Mouse (Mus musculus) forebrain, embryonic 12.5 days (tissue): ENCODE measurements at regions not wholly inside any gene's neighbourhood (a gene's known extent, or its start where the extent isn't known, plus 50 kb on each side); places are given as distances from the start of the nearest gene placed in this dataset.

Experiments used
- ATAC-seq: fragments of 200-750 bp; cut with Nextera tagmentation; 2 replicates; pipeline ENCODE4 v1.8.0; 2017; ENCODE audit warnings: moderate TSS enrichment; ENCODE audit not compliant: low FRiP score
- H3K27ac ChIP-seq: fragments of 300-500 bp; sonication (generic); 2 replicates; pipeline ENCODE4 v1.5.1; 2016; ENCODE audit warnings: mild to moderate bottlenecking
- H3K27me3 ChIP-seq: fragments of 300-500 bp; sonication (generic); 2 replicates; pipeline ENCODE4 v1.6.1; 2016; ENCODE audit warnings: mild to moderate bottlenecking
- H3K36me3 ChIP-seq: fragments of 300-500 bp; sonication (generic); replicated peaks from 2 replicates; pipeline ENCODE4 v1.6.1; 2016; ENCODE audit warnings: mild to moderate bottlenecking
- H3K4me1 ChIP-seq: fragments of 300-500 bp; sonication (generic); 2 replicates; pipeline ENCODE4 v1.6.1; 2016
- H3K4me2 ChIP-seq: fragments of 300-500 bp; sonication (generic); 2 replicates; pipeline ENCODE4 v1.6.1; 2016; ENCODE audit warnings: mild to moderate bottlenecking, moderate library complexity
- H3K4me3 ChIP-seq: fragments of 300-500 bp; sonication (generic); replicated peaks from 2 replicates; pipeline ENCODE4 v1.5.1; 2016; ENCODE audit warnings: mild to moderate bottlenecking
- H3K9ac ChIP-seq: fragments of 300-500 bp; sonication (generic); 2 replicates; pipeline ENCODE4 v1.6.1; 2016; ENCODE audit warnings: mild to moderate bottlenecking
- H3K9me3 ChIP-seq: fragments of 300-500 bp; sonication (generic); 2 replicates; pipeline ENCODE4 v1.6.1; 2016
- WGBS: fragments of 180-500 bp; shearing (Covaris S2); methylation state at CpG from one replicate; pipeline ENCODE4 v1.1.7; 2016; 5-methylcytosine and 5-hydroxymethylcytosine counted together

DNA sequence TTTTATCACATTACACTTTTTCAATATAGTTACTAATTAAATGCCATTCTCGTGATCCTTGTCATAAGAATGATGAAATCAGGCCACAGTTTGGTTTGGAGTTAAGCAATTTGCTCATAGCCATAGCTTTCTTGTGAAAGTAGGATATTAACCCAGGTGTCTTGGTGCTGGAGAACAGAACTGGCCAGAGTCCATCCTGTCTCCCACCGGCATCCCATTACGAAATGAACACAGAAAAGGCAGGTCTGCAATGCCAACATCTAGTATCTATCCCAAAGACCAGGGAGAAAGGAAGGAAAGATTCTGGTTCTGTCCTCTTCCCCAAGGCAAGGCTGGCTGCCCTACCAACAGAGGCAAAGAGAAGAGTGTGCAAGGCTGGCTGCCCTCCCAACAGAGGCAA lies 61.6 kb upstream of the Avpr1a start:
- no peaks in the 10 kb centered on the region for H3K36me3 ChIP-seq
- no peak overlapping the region for H3K4me2 ChIP-seq
- ATAC-seq, result no peak
- H3K4me3 ChIP-seq, result no peak overlapping the region
- 89% methylated on average over 3 of the region's 3 CpGs for WGBS
- no peaks in the 10 kb centered on the region for H3K27me3 ChIP-seq
- no peaks in the 10 kb centered on the region for H3K4me1 ChIP-seq
- H3K9ac ChIP-seq, result no peak overlapping the region
- no peaks in the 10 kb centered on the region for H3K9me3 ChIP-seq
- no peak overlapping the region for H3K27ac ChIP-seq

DNA sequence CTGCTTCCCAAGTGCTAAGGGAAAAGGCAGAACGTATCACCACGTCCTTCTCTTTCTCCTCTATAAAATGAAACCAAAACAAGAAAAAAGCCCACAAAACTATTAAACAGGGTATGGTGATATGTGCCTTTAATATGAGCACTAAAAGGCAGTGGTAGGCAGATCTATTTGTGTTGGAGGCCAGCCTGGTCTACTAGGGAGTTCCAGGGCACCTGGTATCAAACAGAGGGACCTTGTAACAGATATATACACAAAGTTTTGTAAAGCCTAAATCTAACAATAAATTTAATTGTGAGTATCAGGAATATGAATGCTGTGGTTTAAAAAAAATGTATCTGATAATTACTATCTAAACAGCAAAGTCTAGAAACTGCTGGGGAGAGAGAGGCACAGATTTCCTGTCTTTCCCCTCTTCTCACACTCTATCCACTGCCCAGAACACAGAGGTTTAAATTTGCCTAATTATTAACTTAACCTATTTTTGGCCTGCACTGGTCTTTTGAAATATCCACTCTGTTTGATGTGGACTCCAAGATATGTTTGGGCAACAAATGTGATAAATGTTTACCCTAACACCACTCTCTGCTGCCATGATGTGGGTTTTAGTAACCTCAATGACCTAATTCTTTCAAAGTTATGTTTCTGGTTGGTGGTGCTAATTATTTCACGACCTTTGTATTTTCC lies 68.5 kb upstream of the Avpr1a start:
- H3K27me3 ChIP-seq, result no peaks in the 10 kb centered on the region
- no peak for ATAC-seq
- no peaks in the 10 kb centered on the region for H3K4me1 ChIP-seq
- H3K27ac ChIP-seq, result no peak overlapping the region
- no peak overlapping the region for H3K4me3 ChIP-seq
- H3K9me3 ChIP-seq, result no peaks in the 10 kb centered on the region
- no peak overlapping the region for H3K9ac ChIP-seq
- 81% methylated on average over 3 of the region's 3 CpGs for WGBS
- no peak overlapping the region for H3K4me2 ChIP-seq
- H3K36me3 ChIP-seq, result no peaks in the 10 kb centered on the region

DNA sequence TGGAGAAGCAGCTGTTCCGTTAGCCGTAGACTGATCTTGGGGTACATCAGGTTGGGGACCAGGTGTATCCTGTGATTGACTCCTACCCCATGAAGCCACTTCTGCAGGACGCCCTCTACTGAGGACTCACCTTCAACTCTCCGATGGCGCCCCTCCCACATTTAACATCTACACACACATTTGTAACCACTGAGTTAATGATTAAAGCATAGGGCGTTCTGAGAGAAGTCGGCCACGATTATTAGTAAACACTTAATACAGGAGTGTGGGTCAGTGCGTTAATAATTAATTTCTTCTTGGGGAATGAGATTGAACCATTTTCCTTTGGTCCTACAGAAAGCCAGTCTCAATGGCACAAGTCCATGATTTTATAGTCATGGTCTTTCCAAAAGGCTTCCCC lies 105.0 kb upstream of the Avpr1a start:
- ATAC-seq, result no peak
- H3K27ac ChIP-seq, result no peak overlapping the region
- no peak overlapping the region for H3K4me2 ChIP-seq
- no peaks in the 10 kb centered on the region for H3K9me3 ChIP-seq
- no peaks in the 10 kb centered on the region for H3K27me3 ChIP-seq
- no peaks in the 10 kb centered on the region for H3K36me3 ChIP-seq
- no peak overlapping the region for H3K9ac ChIP-seq
- H3K4me3 ChIP-seq, result no peak overlapping the region
- H3K4me1 ChIP-seq, result no peaks in the 10 kb centered on the region
- WGBS, result 96% methylated on average over 9 of the region's 9 CpGs

DNA sequence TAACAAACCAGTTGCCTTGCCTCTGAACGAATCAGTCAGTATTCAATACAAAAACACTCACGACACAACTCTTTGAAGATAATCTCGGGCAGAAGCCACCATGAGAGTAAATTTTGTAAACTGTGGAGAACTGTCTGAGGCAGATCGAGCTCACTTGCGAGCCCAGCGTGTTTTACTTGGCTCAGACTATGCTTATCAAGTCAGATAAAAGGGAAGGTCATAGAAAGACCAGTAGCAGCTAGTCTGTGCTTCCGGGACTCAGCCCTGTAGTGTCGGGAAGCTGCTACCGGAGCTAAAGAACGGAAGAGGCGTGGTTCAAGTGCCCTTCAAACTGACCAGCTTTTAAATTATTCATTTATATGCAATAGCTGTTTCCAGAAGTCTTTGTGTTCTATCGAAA lies 105.9 kb upstream of the Avpr1a start:
- Histone ChIP-seq H3K4me1 (no peaks in the 10 kb centered on the region), H3K4me2 (no peak overlapping the region), H3K27me3 (no peaks in the 10 kb centered on the region), H3K9me3 (no peaks in the 10 kb centered on the region), H3K9ac (no peak overlapping the region), H3K36me3 (no peaks in the 10 kb centered on the region), H3K27ac (no peak overlapping the region), H3K4me3 (no peak overlapping the region)
- ATAC-seq, result no peak
- WGBS, result 83% methylated on average over 12 of the region's 12 CpGs

DNA sequence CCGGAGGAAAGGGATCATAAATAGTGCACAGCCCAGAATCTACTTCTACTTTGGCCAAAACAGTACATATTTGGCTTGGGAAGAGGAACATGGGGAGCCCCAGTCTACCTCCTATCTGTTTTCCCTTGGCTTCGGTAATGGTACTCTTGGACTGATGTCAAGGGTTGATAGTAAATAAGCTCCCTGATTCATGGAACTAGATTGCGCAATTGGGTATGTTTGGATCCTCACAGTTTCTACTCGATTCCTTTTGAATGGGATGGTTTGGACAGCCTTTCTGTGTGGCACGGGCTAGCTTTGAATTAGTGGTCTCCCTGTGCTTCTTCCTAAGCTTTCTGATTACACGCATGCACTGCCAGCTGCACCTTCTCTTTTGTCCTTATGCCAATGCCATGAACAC lies 121.4 kb upstream of the Avpr1a start:
- H3K4me2 ChIP-seq, result no peak overlapping the region
- no peaks in the 10 kb centered on the region for H3K36me3 ChIP-seq
- no peaks in the 10 kb centered on the region for H3K27me3 ChIP-seq
- H3K4me3 ChIP-seq, result no peak overlapping the region
- no peaks in the 10 kb centered on the region for H3K9me3 ChIP-seq
- no peak for ATAC-seq
- H3K9ac ChIP-seq, result no peak overlapping the region
- WGBS, result 87% methylated on average over 6 of the region's 6 CpGs
- no peaks in the 10 kb centered on the region for H3K4me1 ChIP-seq
- no peak overlapping the region for H3K27ac ChIP-seq

DNA sequence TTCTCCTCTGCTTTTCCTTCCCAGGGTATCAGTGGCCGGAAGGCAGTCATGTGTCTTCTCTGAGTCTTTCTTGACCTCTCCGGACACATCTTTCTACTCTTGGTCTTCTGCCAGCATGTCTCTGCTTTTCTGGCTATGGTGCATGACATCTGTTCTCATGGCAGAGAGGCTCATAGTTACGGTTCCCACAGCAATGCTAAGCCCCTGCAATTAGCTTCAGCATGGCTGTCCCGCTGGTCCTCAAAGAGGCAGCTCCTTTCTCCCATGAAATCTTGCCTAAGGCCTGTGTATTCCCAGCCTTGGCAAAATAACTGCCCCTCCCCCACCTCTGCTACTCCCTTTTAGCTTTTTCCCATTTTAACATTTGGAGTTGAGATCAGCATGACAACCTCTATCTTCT lies 129.4 kb upstream of the Avpr1a start:
- no peak overlapping the region for H3K4me3 ChIP-seq
- 57% methylated on average over 4 of the region's 4 CpGs for WGBS
- H3K4me2 ChIP-seq, result no peak overlapping the region
- H3K9ac ChIP-seq, result no peak overlapping the region
- H3K27ac ChIP-seq, result 0 out of 2 replicates have a peak overlapping the region, but pooled peaks have one; percentile 38
- peak; percentile 71; the same call in 1 of the 2 replicates for ATAC-seq
- H3K27me3 ChIP-seq, result no peaks in the 10 kb centered on the region
- H3K36me3 ChIP-seq, result no peaks in the 10 kb centered on the region
- no peaks in the 10 kb centered on the region for H3K9me3 ChIP-seq
- H3K4me1 ChIP-seq, result 0 out of 2 replicates have a peak, but pooled peaks cover 4% of the 10 kb centered on the region

DNA sequence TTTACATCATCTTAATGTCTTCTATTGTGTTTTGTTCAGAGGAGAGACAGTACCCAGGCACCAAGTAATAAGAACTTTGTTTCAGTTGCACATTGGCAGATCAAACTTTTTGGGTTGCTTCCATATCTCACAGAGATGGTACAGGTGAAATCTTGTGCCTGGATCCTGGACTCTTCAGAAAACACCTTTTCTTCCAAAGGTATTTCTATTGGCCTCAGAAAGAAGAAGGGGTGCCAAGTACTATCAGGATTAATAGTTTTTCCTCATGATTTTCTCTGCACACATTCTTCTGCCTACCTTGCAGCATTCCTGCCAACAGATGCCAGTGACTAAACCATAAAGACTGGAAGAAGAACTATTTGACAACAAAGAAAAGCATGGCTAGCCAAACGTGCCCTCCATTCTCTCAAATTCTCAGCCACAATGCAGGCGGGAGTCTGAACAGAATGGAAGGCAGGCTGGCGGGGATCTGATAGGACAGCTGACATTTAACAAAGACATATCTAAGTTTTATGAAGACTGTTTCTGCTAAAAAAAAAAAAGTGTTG lies 137.6 kb upstream of the Avpr1a start:
- 72% methylated on average over 3 of the region's 3 CpGs for WGBS
- H3K27ac ChIP-seq, result no peak overlapping the region
- no peak for ATAC-seq

DNA sequence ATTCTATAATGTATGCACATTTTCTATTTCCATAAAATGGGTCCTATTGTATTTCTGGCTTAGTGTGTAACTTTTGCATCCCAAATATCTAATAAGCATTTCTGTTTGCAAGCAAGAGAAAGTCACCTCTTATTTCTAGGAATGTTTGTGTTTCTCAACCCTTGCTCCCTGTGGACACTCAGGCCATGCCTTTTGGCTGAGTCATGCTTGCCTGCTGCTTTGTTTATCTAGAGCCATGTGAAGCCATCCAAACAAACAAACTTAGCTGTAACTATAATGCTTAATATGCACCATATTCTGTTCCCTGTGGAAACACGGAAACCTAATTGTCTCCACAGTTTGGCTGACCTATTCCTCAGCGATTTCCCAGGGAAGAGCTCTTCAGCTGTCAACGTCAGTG lies 139.6 kb upstream of the Avpr1a start:
- Histone ChIP-seq H3K36me3 (no peaks in the 10 kb centered on the region), H3K27ac (no peak overlapping the region), H3K4me2 (no peak overlapping the region), H3K27me3 (no peaks in the 10 kb centered on the region), H3K4me3 (no peak overlapping the region), H3K9ac (no peak overlapping the region), H3K9me3 (no peaks in the 10 kb centered on the region), H3K4me1 (no peaks in the 10 kb centered on the region)
- WGBS, result 89% methylated on average over 3 of the region's 3 CpGs
- ATAC-seq, result no peak

More for the DNA sequence above, 137.6 kb upstream of the Avpr1a start:
- Histone ChIP-seq H3K36me3 (no peaks in the 10 kb centered on the region), H3K9me3 (no peaks in the 10 kb centered on the region), H3K4me3 (no peak overlapping the region), H3K4me2 (no peak overlapping the region), H3K9ac (no peak overlapping the region), H3K27me3 (no peaks in the 10 kb centered on the region), H3K4me1 (no peaks in the 10 kb centered on the region)

DNA sequence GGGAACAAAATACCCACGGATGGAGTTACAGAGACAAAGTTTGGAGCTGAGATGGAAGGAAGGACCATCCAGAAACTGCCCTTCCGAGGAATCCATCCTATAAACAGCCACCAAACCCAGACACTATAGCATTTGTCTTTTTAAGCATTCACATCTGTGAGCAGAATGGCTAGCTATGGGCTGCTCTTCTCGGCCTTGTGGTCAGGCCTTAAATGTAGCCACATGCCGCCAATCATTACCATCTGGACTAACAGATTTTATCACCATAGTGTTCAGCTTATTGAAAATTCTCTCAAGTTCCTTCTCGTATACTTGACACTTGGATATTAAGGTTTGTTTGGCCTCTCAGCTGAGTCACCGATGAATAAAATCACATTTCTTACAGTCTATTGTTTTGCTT lies 146.0 kb upstream of the Avpr1a start:
- no peaks in the 10 kb centered on the region for H3K27me3 ChIP-seq
- no peak for ATAC-seq
- H3K9ac ChIP-seq, result no peak overlapping the region
- H3K27ac ChIP-seq, result no peak overlapping the region
- 82% methylated on average over 6 of the region's 6 CpGs for WGBS
- no peaks in the 10 kb centered on the region for H3K36me3 ChIP-seq
- H3K9me3 ChIP-seq, result no peaks in the 10 kb centered on the region
- no peak overlapping the region for H3K4me2 ChIP-seq
- H3K4me1 ChIP-seq, result no peaks in the 10 kb centered on the region
- H3K4me3 ChIP-seq, result no peak overlapping the region

DNA sequence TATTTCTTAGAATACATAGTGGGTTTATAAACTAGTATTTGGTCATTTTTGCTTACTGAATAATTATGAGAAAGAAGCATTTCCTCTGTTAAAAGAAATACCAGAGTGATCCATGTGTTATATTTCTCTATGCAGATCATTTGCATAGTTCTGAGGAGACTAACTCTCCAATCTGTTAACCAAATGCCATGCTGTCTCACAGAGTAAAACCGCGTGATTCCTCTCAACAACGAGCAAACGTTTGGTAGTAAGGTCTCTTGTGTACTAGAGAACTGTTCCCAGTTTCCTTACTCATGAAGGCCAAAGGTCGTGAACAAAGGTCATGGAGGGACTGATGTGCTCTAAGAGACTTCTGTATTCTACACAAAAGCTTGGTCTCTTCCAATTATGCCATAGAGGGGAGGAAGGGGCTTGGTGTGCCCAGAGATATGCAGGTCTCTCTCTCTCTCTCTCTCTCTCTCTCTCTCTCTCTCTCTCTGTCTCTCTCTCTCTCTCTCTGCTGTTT lies 152.3 kb upstream of the Avpr1a start:
- no peaks in the 10 kb centered on the region for H3K36me3 ChIP-seq
- 75% methylated on average over 5 of the region's 5 CpGs for WGBS
- H3K9ac ChIP-seq, result no peak overlapping the region
- no peak overlapping the region for H3K27ac ChIP-seq
- no peaks in the 10 kb centered on the region for H3K9me3 ChIP-seq
- no peaks in the 10 kb centered on the region for H3K4me1 ChIP-seq
- H3K4me2 ChIP-seq, result no peak overlapping the region
- no peak for ATAC-seq
- no peak overlapping the region for H3K4me3 ChIP-seq
- H3K27me3 ChIP-seq, result no peaks in the 10 kb centered on the region

DNA sequence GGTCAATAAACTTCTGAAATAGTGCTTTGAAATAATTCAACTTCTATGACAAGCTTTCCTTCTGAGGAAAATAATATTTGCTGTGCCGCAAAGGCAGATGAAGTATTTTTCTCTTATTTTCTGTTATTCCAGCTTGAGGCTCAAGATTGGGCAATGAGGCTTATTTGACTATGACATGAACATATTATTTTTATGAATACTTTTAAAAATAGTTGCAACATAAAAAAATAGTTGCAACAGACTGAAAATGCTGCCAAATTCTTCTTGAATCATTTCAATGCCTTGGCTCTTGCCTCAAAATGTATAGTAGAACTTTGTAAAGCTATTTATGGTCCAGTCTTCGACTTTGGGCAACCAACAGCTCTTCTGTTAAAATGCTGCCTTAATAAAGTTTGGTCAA lies 156.7 kb upstream of the Avpr1a start:
- Histone ChIP-seq H3K36me3 (no peaks in the 10 kb centered on the region), H3K27ac (no peak overlapping the region), H3K4me2 (no peak overlapping the region), H3K4me3 (no peak overlapping the region), H3K9ac (no peak overlapping the region), H3K4me1 (no peaks in the 10 kb centered on the region), H3K27me3 (no peaks in the 10 kb centered on the region), H3K9me3 (no peaks in the 10 kb centered on the region)
- WGBS, result 87% methylated on average over 2 of the region's 2 CpGs
- no peak for ATAC-seq

DNA sequence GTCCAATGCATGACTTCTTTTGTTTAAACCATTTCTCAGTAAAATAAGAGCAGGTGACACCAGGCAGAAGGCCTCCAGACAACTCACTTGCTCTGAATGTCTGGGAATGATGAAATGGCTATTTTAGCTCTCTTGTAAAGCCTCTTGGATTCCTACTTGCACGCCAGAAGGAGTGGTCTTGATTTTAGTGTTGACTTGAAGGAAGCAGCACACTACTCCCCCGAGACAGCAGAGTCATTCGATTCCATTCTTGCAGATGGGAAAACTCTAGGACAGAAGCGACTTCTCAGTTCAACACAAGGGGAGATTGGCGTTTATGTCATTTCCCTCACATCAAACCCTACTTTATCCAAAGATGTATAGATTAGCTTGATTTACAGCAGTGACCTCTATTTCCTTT lies 157.2 kb upstream of the Avpr1a start:
- 90% methylated on average over 5 of the region's 5 CpGs for WGBS
- H3K36me3 ChIP-seq, result no peaks in the 10 kb centered on the region

DNA sequence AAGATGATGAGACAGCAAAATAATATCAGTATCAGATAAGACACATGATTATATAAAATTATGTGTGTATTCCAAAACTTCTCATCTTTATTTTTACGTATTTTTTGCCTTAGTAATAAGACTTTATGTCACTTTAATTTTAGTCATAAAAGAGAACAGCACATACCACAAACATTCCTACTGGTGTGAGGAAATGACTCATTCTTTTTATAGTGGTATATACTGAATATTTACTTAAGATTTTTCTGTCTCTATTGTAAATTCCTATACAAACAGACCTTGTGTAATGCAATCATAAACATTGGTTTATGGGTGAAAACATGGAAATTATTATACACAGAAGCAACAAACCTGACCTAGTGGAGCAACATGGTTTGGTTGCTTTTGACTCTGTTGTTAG lies 173.4 kb upstream of the Avpr1a start:
- WGBS, result 78% methylated on average over 1 of the region's 1 CpGs
- no peak for ATAC-seq
- Histone ChIP-seq H3K9me3 (no peaks in the 10 kb centered on the region), H3K36me3 (no peaks in the 10 kb centered on the region), H3K4me1 (no peaks in the 10 kb centered on the region), H3K27ac (no peak overlapping the region), H3K9ac (no peak overlapping the region), H3K4me3 (no peak overlapping the region), H3K4me2 (no peak overlapping the region), H3K27me3 (no peaks in the 10 kb centered on the region)

More for the DNA sequence above, 157.2 kb upstream of the Avpr1a start:
- H3K9ac ChIP-seq, result no peak overlapping the region
- H3K4me1 ChIP-seq, result no peaks in the 10 kb centered on the region
- no peaks in the 10 kb centered on the region for H3K9me3 ChIP-seq
- H3K27ac ChIP-seq, result no peak overlapping the region
- no peak overlapping the region for H3K4me2 ChIP-seq
- H3K27me3 ChIP-seq, result no peaks in the 10 kb centered on the region
- ATAC-seq, result no peak
- no peak overlapping the region for H3K4me3 ChIP-seq
